Mouse (Mus musculus): ENCODE results near the gene 9030612E09Rik. TPM values are rescaled to one million over a fixed set of nuclear protein-coding genes. Genes with fewer than 3 reads are reported as not detected.

The 9030612E09Rik gene
- total and polyA plus RNA-seq, 2 experiments from 2014 or later, result 0.73 to 1.7 TPM

DNA sequence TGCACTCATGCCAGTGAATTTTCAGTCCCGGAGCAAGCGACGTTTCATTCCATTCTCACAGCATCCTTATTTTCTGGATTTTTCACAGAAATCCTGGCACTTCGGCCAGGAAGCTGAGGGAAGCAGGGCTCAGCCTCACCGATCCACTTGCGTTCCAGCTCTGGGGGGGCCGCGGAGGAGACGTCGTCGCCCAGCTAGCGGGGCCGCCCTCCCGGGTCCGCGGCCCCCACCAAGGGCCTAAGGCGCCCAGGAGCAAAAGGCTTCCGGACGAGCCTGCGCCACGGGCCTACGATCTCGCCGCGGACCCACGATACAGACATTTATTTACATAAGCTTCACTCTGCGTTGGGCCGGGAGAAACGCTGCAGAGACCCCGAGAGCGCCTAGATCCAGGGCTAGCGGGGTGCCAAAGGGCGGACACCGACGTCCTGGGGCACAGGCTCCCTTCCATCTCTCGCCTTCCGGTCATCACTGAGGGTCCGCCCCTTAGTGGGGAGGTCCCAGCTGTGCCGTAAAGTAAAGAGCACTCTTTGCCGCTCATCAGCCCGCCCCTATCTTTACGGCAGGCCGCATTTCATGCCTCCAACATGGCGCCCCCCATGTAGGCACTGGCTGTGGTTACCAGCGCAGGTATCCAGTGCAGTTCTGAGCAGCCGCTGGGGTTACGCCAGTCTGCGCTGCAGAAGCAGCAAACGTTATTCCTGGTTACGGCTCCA is 46.6 kb downstream of the 9030612E09Rik start, which contains the start of gene Pdss2:
Gene Pdss2 (plus strand): TSS at position 577 of the 716 bp plus-strand sequence.
- Histone ChIP-seq H3K27ac (peak within 1 kb of the TSS; percentile 96), H3K36me3 (ENCODE audit: insufficient read depth, low read length) (no peaks in the 10 kb centered on the region), H3K27me3 (ENCODE audit: insufficient read depth, low read length) (no peaks in the 10 kb centered on the region), H3K9ac (replicated peaks; ENCODE audit: low read length) (peak within 1 kb of the TSS; percentile 95), H3K9me3 (ENCODE audit: low read length) (no peaks in the 10 kb centered on the region), H3K4me1 (ENCODE audit: insufficient read depth, low read length) (peaks cover 3% of the 10 kb centered on the region; the same call in 1 of the 2 replicates), H3K4me3 (ENCODE audit: low read length) (peak within 1 kb of the TSS; percentile 88), H3K4me2 (ENCODE audit: low read depth, low read length) (peak within 1 kb of the TSS; percentile 95)
- TF ChIP-seq CTCF (IDR thresholded peaks at IDR 0.05; ENCODE audit: low read depth), result peak; percentile 54
- DNase-seq (ENCODE audit: low spot score) (peak; percentile 97), ATAC-seq (peak; percentile 98)
- whole genome bisulfite sequencing, result under 1% methylated on average over 50 of the region's 50 CpGs

GRCm38 (mm10) chr10:43221659-43222058 is 47.2 kb downstream of the 9030612E09Rik start:
- peak overlapping the region; percentile 96 for H3K27ac ChIP-seq
- H3K9me3 ChIP-seq (ENCODE audit: low read length), result no peaks in the 10 kb centered on the region
- peak overlapping the region; percentile 95 for H3K4me2 ChIP-seq (ENCODE audit: low read depth, low read length)
- ATAC-seq (peak; percentile 59), DNase-seq (ENCODE audit: low spot score) (no peak)
- H3K27me3 ChIP-seq (ENCODE audit: insufficient read depth, low read length), result no peaks in the 10 kb centered on the region
- H3K4me3 ChIP-seq (ENCODE audit: low read length), result peak overlapping the region; percentile 88
- TF ChIP-seq CTCF (IDR thresholded peaks at IDR 0.05; ENCODE audit: low read depth), result no peak
- H3K9ac ChIP-seq (replicated peaks; ENCODE audit: low read length), result peak overlapping the region; percentile 95
- no peaks in the 10 kb centered on the region for H3K36me3 ChIP-seq (ENCODE audit: insufficient read depth, low read length)
- WGBS, result under 1% methylated on average over 25 of the region's 25 CpGs
- peaks cover 3% of the 10 kb centered on the region; the same call in 1 of the 2 replicates for H3K4me1 ChIP-seq (ENCODE audit: insufficient read depth, low read length)

DNA sequence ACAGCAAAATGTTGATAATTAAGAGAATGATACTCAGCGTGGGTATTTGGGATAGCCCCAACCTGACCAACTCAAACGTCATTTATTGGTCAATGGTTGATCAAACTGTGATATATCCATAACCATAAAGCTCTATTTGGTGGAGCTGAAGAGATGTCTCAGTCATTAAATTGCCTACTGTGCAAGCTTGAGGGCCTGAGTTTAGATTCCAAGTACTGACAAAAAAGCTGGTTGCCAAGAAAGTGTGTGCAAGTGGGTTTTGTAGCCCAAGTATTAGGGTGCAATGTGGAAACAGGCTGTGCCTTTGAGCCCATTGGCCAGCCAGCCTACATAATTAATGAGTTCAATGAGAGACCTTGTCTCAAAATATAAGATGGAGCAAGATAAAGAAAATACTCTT is 48.9 kb downstream of the 9030612E09Rik start:
- Histone ChIP-seq H3K36me3 (ENCODE audit: insufficient read depth, low read length) (no peaks in the 10 kb centered on the region), H3K4me1 (ENCODE audit: insufficient read depth, low read length) (peaks cover 3% of the 10 kb centered on the region; the same call in 1 of the 2 replicates), H3K4me2 (ENCODE audit: low read depth, low read length) (no peak overlapping the region), H3K27me3 (ENCODE audit: insufficient read depth, low read length) (no peaks in the 10 kb centered on the region), H3K9me3 (ENCODE audit: low read length) (no peaks in the 10 kb centered on the region), H3K4me3 (ENCODE audit: low read length) (no peak overlapping the region), H3K27ac (no peak overlapping the region), H3K9ac (replicated peaks; ENCODE audit: low read length) (no peak overlapping the region)
- DNase-seq (ENCODE audit: low spot score), result no peak
- no peak for TF ChIP-seq CTCF (IDR thresholded peaks at IDR 0.05; ENCODE audit: low read depth)
- WGBS, result 93% methylated on average over 2 of the region's 2 CpGs
- no peak for ATAC-seq

Other genes with a start within 250 kb of the 9030612E09Rik start
- gene Sobp, start 174 bp upstream of the 9030612E09Rik start, total RNA-seq (2014; rRNA removed), result 21.4 and 26.1 TPM in 2 replicates
- gene Sobp, start 174 bp upstream of the 9030612E09Rik start, polyA plus RNA-seq (2015; fragmentation: Nextera tagmentation; extraction: Ambion mirVana), result 11.9 and 13.8 TPM in 2 replicates
- gene Pdss2, start 46.8 kb downstream of the 9030612E09Rik start, total RNA-seq (2014; rRNA removed), result 18.3 and 20.9 TPM in 2 replicates
- gene Pdss2, start 46.8 kb downstream of the 9030612E09Rik start, polyA plus RNA-seq (2015; fragmentation: Nextera tagmentation; extraction: Ambion mirVana), result 17.4 and 17.5 TPM in 2 replicates